Mouse (Mus musculus): ENCODE measurements around the gene Angel2.

The Angel2 gene

DNA sequence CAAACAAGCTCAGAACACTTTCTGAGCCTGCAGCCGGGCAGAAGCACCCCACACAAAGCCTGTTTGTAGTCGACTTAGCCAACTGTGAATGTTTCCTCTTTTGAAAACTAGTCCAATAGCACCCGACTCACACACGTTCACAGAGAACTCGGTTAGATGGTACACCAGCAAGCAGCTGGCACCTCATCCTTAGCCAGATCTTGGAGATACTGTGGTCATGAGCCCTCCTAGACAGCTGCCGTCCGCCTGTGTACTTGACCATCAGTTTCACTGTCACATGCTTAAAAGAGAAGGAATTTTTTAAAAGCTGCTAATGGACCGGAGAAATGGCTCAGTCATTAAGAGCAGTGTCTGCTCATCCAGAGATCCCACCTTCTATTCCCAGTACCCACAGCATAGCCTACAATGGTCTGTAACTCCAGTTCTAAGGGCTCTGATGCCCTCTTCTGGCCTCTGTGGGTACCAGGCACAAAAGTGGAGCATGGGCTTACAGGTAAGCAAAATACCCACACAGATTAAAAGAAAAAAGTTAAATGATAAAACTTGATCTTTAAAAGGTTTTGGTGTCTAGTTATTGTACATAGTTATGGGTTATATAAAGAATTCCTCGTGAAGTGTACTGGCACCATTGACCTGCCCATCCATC is 64.6 kb downstream of the Angel2 start:
- no peak for DNase-seq

DNA sequence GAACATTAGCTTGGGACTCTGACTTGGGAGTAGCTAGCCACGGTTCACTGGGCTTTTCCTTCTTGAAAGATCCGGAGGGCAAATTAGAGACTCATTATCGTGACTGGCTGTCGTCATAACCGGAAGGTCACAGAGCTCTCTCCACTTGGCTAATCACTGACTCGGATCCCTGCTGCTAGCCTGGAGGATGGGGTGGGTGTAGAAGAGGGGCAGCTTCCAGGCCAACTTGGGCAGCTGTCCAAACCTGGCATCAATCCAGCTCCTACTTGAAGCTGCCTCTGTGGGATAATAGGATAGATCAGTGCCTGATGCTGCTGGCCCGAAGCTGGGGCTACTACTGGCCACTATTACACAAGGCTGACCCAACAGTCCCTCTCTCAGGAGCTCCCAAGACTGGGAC is 70.6 kb downstream of the Angel2 start:
- DNase-seq: no peak

DNA sequence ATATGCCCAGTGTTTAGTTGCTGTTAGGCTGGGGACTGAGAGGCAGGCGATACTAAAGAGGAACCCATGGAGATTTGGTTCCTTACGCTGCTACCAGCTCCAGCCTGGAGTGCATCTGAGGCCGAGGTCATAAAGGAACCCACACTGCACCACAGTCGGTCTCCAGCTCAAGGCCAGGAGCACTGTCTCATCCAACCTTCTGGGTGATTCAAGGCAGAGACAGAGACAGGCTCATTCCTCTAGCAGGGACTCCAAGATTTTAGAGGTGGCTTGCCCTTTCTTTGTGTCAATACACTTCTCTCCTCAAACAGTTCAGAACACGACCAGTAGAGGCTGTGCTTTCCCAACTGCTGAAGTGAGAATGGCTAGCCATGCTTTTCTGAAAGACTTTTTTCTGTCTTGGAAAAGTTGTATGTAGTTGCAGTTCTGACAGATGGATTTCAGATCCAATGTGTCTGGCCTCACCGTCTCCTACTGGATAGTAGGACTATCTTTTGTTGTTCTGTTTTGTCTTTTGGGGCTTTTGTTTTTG is 71.5 kb downstream of the Angel2 start:
- no peak for DNase-seq

Data from right cerebral cortex, postnatal 25 days (tissue).